Mouse (Mus musculus) kidney, postnatal 0 days (tissue): ENCODE measurements around the gene Reck. TPM values are rescaled to one million over a fixed set of nuclear protein-coding genes. Genes with fewer than 3 reads are reported as not detected.

Source experiments
- ATAC-seq: fragments of 200-750 bp; cut with Nextera tagmentation; replicated peaks from 2 replicates; pipeline ENCODE4 v1.8.0; 2017; ENCODE audit warnings: low read depth, moderate number of reproducible peaks, moderate TSS enrichment, moderate library complexity; ENCODE audit not compliant: low FRiP score
- DNase-seq: peaks from one replicate; pipeline ENCODE4 v3.0.0-alpha.2; 2016; ENCODE audit warnings: low spot score
- H3K27ac ChIP-seq: fragments of 300-500 bp; sonication (generic); 2 replicates; pipeline ENCODE4 v1.5.1; 2014; ENCODE audit warnings: mild to moderate bottlenecking
- H3K27me3 ChIP-seq: fragments of 300-500 bp; sonication (generic); 2 replicates; pipeline ENCODE4 v1.6.1; 2014; ENCODE audit warnings: low read length, mixed read lengths; ENCODE audit not compliant: insufficient read depth
- H3K36me3 ChIP-seq: fragments of 300-500 bp; sonication (generic); 2 replicates; pipeline ENCODE4 v1.6.1; 2014; ENCODE audit warnings: low read length, mixed read lengths; ENCODE audit not compliant: insufficient read depth
- H3K4me1 ChIP-seq: fragments of 300-500 bp; sonication (generic); replicated peaks from 2 replicates; pipeline ENCODE4 v1.6.1; 2014; ENCODE audit warnings: antibody characterized with exemption, low read length, mixed read lengths; ENCODE audit not compliant: insufficient read depth
- H3K4me2 ChIP-seq: fragments of 300-500 bp; sonication (generic); 2 replicates; pipeline ENCODE4 v1.6.1; 2014; ENCODE audit warnings: mild to moderate bottlenecking, low read length, moderate library complexity, mixed read lengths
- H3K4me3 ChIP-seq: fragments of 300-500 bp; sonication (generic); replicated peaks from 2 replicates; pipeline ENCODE4 v1.5.1; 2014; ENCODE audit warnings: low read depth, low read length
- H3K9ac ChIP-seq: fragments of 300-500 bp; sonication (generic); 2 replicates; pipeline ENCODE4 v1.6.1; 2014; ENCODE audit warnings: low read depth, low read length
- H3K9me3 ChIP-seq: fragments of 300-500 bp; sonication (generic); replicated peaks from 2 replicates; pipeline ENCODE4 v1.6.1; 2016; ENCODE audit warnings: low read length, inconsistent platforms, mixed read lengths
- CTCF ChIP-seq: IDR thresholded peaks from 2 replicates; pipeline ENCODE4 v1.5.1; 2016; ENCODE audit warnings: antibody characterized with exemption, low read depth, mild to moderate bottlenecking, moderate library complexity
- WGBS: fragments of 180-500 bp; shearing (Covaris S2); extraction: QIAGEN DNeasy Blood & Tissue Kit; methylation state at CpG from one replicate; pipeline ENCODE4 v1.1.7; 2014; 5-methylcytosine and 5-hydroxymethylcytosine counted together
- polyA plus RNA-seq: library from polyadenylated mRNA; unstranded; fragments of >200 nt; fragmentation: Nextera tagmentation; extraction: Ambion mirVana; gene quantifications from 2 replicates; pipeline ENCODE4 v1.2.1, GENCODE M21; 2015

Gene Reck
- polyA plus RNA-seq = 20.2 and 20.5 TPM in 2 replicates

DNA sequence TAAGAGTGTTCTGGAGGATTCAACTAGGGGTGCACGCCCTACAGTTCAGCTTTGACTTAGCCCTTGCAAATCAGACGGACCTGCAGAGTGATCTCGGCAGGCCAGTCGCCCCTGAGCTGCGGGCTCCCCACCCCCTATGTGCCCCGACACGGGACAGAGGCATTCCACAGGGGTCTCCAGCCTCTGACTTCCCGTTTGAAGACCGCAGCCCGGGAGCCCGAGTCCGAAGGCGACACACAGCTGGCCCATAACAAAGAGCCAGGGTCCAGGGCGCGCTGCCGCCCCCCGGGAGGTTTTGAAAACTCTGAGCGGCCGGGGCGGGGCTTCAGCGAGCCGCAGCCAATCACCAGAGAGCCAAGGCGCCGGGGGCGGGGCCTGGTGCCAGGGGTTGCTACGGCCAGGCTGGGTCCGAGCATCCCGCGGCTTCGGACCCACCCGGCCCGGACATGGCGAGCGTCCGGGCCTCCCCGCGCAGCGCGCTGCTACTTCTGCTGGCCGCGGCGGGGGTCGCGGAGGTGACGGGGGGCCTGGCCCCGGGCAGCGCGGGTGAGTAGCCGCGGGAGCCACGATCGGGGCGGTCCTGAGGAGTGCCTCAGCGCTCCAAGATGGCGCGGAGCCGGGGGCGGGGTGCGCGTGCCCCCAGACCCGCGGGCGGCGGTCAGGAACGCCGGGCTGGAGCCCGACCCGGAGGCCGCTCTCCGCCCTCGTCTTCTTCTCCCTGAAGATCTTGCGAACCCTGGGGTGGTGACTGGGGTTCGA, at the start of gene Reck:
TSS of gene Reck (plus strand) at position 371 of the 759 bp plus-strand sequence.
- peak within 1 kb of the TSS; percentile 77 for H3K4me2 ChIP-seq
- DNase-seq = peak; percentile 95
- ATAC-seq = peak; percentile 91
- no peaks in the 10 kb centered on the region; the same call in 1 of the 2 replicates for H3K9me3 ChIP-seq
- WGBS = under 1% methylated on average over 72 of the region's 73 CpGs
- H3K27ac ChIP-seq = peak within 1 kb of the TSS; percentile 63
- H3K9ac ChIP-seq = peak within 1 kb of the TSS; percentile 79
- H3K36me3 ChIP-seq = no peaks in the 10 kb centered on the region
- H3K4me3 ChIP-seq = peak within 1 kb of the TSS; percentile 91
- no peaks in the 10 kb centered on the region for H3K27me3 ChIP-seq
- 0 out of 2 replicates have a peak, but pooled peaks cover 6% of the 10 kb centered on the region for H3K4me1 ChIP-seq
- no peak for TF ChIP-seq CTCF

DNA sequence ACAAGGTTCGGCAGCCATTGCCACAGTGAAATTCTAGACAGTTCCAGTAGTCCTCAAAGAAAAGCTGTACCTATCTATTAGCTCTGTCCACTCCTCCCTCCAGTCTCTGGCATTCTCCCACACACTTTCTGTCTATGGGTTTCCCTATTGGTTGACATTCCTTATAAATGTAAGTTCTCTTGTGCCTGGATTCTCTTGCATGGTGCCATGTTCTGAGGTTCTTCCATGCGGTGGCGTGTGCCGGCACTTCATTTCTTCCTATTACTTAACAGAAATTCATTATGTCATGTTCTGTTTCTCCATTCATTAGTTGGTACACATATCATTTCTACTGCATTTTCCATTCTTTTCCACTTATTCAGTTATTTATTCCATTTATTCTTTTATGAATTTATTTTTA, 46.5 kb upstream of the Reck start:
- TF ChIP-seq CTCF = no peak
- WGBS = 83% methylated on average over 4 of the region's 4 CpGs
- H3K9ac ChIP-seq = no peak overlapping the region
- no peaks in the 10 kb centered on the region for H3K27me3 ChIP-seq
- H3K9me3 ChIP-seq = no peaks in the 10 kb centered on the region
- no peak overlapping the region for H3K4me2 ChIP-seq
- H3K4me3 ChIP-seq = no peak overlapping the region
- no peaks in the 10 kb centered on the region for H3K36me3 ChIP-seq
- no peak overlapping the region for H3K27ac ChIP-seq
- DNase-seq (peak; percentile 23), ATAC-seq (no peak)
- no peaks in the 10 kb centered on the region for H3K4me1 ChIP-seq

DNA sequence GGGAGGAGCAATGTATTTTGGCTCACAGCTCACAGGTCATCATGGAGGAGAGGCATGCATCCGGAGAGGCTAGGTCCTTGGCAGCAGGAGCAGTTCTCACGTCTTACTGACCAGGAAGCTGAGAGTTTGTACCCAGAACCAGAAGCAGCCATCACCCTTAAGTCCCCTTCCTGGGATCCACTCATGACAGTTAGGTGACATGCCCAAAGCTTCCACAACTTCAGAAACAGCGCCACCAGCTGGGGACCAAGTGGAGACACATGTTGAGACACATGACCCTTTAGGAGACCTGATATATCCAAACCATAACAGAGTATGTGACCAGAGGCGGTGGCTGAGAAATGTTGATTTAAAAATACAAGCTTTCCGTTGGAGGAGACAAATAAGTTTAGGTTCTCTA, 43.3 kb upstream of the Reck start:
- no peak for DNase-seq
- H3K36me3 ChIP-seq = no peaks in the 10 kb centered on the region
- peak; percentile 19; the same call in 1 of the 2 replicates for TF ChIP-seq CTCF
- H3K4me1 ChIP-seq = no peaks in the 10 kb centered on the region
- H3K27ac ChIP-seq = no peak overlapping the region
- no peaks in the 10 kb centered on the region for H3K9me3 ChIP-seq
- 72% methylated on average over 5 of the region's 5 CpGs for WGBS
- no peak for ATAC-seq
- no peak overlapping the region for H3K4me2 ChIP-seq
- H3K27me3 ChIP-seq = no peaks in the 10 kb centered on the region
- H3K4me3 ChIP-seq = no peak overlapping the region
- H3K9ac ChIP-seq = no peak overlapping the region

DNA sequence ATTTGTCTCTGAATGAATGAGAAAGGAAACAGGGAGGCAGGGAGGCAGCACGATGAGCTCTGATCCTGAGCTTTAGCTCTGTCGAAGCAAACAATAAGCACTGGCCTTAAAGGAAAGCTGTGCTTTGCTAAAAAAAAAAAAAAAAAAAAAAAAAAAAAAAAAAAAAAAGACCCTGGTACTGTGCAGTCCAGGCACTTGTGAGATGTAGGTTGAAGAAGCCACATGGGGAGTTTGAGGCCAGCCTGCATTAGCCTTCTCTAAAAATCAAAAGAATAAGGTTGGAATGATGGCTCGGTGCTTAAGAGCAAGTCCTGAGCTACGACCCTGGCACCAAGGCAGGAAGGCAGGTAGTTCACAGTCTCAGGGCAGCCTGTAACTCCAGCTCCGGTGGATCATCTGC, 41.6 kb upstream of the Reck start:
- H3K4me1 ChIP-seq = no peaks in the 10 kb centered on the region
- H3K4me3 ChIP-seq = no peak overlapping the region
- no peak for DNase-seq
- WGBS = 78% methylated on average over 5 of the region's 5 CpGs
- H3K9me3 ChIP-seq = no peaks in the 10 kb centered on the region
- no peak overlapping the region for H3K4me2 ChIP-seq
- H3K9ac ChIP-seq = no peak overlapping the region
- no peak overlapping the region for H3K27ac ChIP-seq
- TF ChIP-seq CTCF = no peak
- ATAC-seq = no peak
- H3K27me3 ChIP-seq = no peaks in the 10 kb centered on the region
- H3K36me3 ChIP-seq = no peaks in the 10 kb centered on the region

DNA sequence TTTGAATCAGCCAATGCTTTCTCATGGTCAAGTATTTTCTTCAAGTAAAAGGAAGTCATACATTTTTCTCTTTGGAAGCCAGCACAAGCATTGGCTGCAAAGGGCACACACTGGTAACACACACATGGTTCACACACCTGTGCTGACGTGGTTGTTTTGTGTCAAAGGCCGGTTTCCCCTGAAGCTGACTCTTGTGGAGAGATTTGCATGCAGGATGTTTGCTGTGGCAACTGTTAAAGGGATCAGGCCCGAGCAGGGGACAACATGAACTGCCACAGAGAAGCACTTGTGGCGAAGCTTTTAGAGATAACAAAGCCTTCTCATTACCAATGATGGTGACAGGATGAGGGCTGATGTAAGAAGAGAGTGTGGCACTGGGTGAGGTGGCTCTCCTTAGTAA, 40.6 kb upstream of the Reck start:
- WGBS = 73% methylated on average over 4 of the region's 4 CpGs
- no peak overlapping the region for H3K27ac ChIP-seq
- ATAC-seq (no peak), DNase-seq (no peak)
- TF ChIP-seq CTCF = no peak
- H3K9ac ChIP-seq = no peak overlapping the region
- H3K9me3 ChIP-seq = no peaks in the 10 kb centered on the region
- no peak overlapping the region for H3K4me2 ChIP-seq
- no peaks in the 10 kb centered on the region for H3K27me3 ChIP-seq
- no peaks in the 10 kb centered on the region for H3K36me3 ChIP-seq
- H3K4me1 ChIP-seq = no peaks in the 10 kb centered on the region
- no peak overlapping the region for H3K4me3 ChIP-seq

DNA sequence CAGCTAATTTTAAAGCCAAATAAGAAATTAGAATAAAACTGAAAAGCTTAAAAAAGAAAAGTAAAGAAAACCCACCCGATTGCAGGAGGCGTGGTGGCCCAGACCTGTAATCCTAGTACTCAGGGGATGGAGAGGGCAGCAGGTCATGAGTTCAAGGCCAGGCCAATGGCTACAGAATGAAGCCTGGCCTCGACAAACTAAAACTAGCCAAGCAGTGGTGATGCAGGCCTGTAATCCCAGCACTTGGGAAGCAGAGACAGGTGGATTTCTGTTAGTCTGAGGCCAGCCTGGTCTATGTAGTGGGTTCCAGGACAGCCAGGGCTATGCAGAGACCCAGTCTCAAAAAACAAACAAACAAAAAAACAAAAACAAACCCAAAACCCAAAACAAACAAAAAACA, 37.0 kb upstream of the Reck start:
- no peak for ATAC-seq
- 54% methylated on average over 3 of the region's 3 CpGs for WGBS

More for the DNA sequence above, 37.0 kb upstream of the Reck start:
- Histone ChIP-seq H3K27me3 (no peaks in the 10 kb centered on the region), H3K9me3 (no peaks in the 10 kb centered on the region), H3K4me2 (no peak overlapping the region), H3K4me3 (no peak overlapping the region), H3K4me1 (no peaks in the 10 kb centered on the region), H3K9ac (no peak overlapping the region), H3K27ac (no peak overlapping the region), H3K36me3 (no peaks in the 10 kb centered on the region)
- no peak for DNase-seq
- no peak for TF ChIP-seq CTCF
